Comparison of ENCODE assay signal across 24 mouse cellular contexts in genomic region chr8:26714714-26715113, GRCm38 (mm10).
"Had no signal": no experiment of that assay in that cellular context is flagged by ENCODE, and none has a peak within 500 bp of the region (broad histone marks: within the 10 kb centered on the region; RNA-seq: fewer than 3 reads in every experiment).

No protein-coding gene starts in this region.

- ATAC-seq: hindbrain, embryonic 16.5 days; intestine, embryonic 15.5 days; intestine, postnatal 0 days had no signal

- H3K27ac ChIP-seq: heart, adult 2 months; hindbrain, embryonic 10.5 days; hindbrain, embryonic 12.5 days; hindbrain, embryonic 14.5 days; intestine, embryonic 15.5 days; layer of hippocampus, adult 2 months; left cerebral cortex, adult 2 months; limb, embryonic 10.5 days; limb, embryonic 12.5 days; liver, embryonic 13.5 days; liver, embryonic 15.5 days had no signal

- DNase-seq: gastrocnemius, postnatal 10 days; gastrocnemius, postnatal 25 days; heart, adult 11 months; heart, adult 2 months; heart, postnatal 10 days; heart, postnatal 4 days; kidney, adult 18-20 months; kidney, adult 8-10 months; kidney, postnatal 10 days; kidney, postnatal 25 days; kidney, postnatal 4 days; liver; liver, embryonic 13.5 days had no signal

- H3K4me3 ChIP-seq: heart, adult 2 months; hindbrain, embryonic 10.5 days; hindbrain, embryonic 12.5 days; intestine, embryonic 15.5 days; layer of hippocampus, adult 2 months; left cerebral cortex, adult 2 months; limb, embryonic 10.5 days; limb, embryonic 12.5 days; liver, embryonic 13.5 days; liver, embryonic 15.5 days had no signal
